Mouse (Mus musculus) bone marrow, adult 2 months (tissue): ENCODE data around the gene Rtf1.

Source experiments
- CTCF ChIP-seq: fragments of 200-500 bp; IDR thresholded peaks from 2 replicates; pipeline ENCODE4 v1.5.1; 2011; ENCODE audit warnings: low read length, control low read depth; ENCODE audit not compliant: control insufficient read depth, insufficient read depth
- POLR2A ChIP-seq: fragments of 200-500 bp; IDR thresholded peaks from 2 replicates; pipeline ENCODE4 v1.6.1; 2011; ENCODE audit warnings: low read depth, mild to moderate bottlenecking, control low read depth, low read length, borderline replicate concordance; ENCODE audit not compliant: control insufficient read depth

GRCm38 (mm10) chr2:119727762-119728416 lies 53.0 kb downstream of the Rtf1 start:
- TF ChIP-seq CTCF (no peak), POLR2A (no peak)
